Mouse (Mus musculus): Measurements from ENCODE around the gene Ets2.

- TF ChIP-seq CTCF (IDR thresholded peaks at IDR 0.05; ENCODE audit: borderline replicate concordance, insufficient read depth, low read depth, low read length), result no peak
- no peak for TF ChIP-seq POLR2A (IDR thresholded peaks at IDR 0.05; ENCODE audit: borderline replicate concordance, insufficient read depth, low read length)
These were observed 44.7 kb downstream of the Ets2 start for GRCm38 (mm10) chr16:95746565-95746964.
